Mouse (Mus musculus) MEL (cell line): ENCODE results near the gene Ccdc34.

ENCODE experiments used
- CTCF ChIP-seq, 3 experiments: IDR thresholded peaks in 2 of 3; conservative IDR thresholded peaks in 1 of 3; 2 replicates each; pipeline ENCODE4 v1.5.1; 2011 to 2012; ENCODE audit warnings: low read length in 3 of 3, low read depth in 2 of 3, mild to moderate bottlenecking in 2 of 3, improper control_type of control experiment in 1 of 3, inconsistent platforms in 1 of 3, mixed read lengths in 1 of 3, moderate library complexity in 1 of 3; ENCODE audit not compliant: control insufficient read depth in 1 of 3, insufficient read depth in 1 of 3, poor library complexity in 1 of 3, severe bottlenecking in 1 of 3
- E2F4 ChIP-seq: IDR thresholded peaks from 2 replicates; pipeline ENCODE4 v1.6.1; 2011; ENCODE audit warnings: low read depth, low read length, improper control_type of control experiment, borderline replicate concordance
- EP300 ChIP-seq, 2 experiments: IDR thresholded peaks; 2 replicates each; pipeline ENCODE4 v1.6.1; 2011; ENCODE audit warnings: improper control_type of control experiment in 2 of 2, low read length in 2 of 2, low read depth in 1 of 2, mild to moderate bottlenecking in 1 of 2
- ETS1 ChIP-seq: IDR thresholded peaks from 2 replicates; pipeline ENCODE4 v1.6.1; 2012; ENCODE audit warnings: low read depth, mild to moderate bottlenecking, inconsistent platforms, low read length, improper control_type of control experiment, moderate library complexity
- MAX ChIP-seq: IDR thresholded peaks from 2 replicates; pipeline ENCODE4 v1.6.1; 2011; ENCODE audit warnings: low read length, improper control_type of control experiment
- NRF1 ChIP-seq: IDR thresholded peaks from 2 replicates; pipeline ENCODE4 v1.6.1; 2014; ENCODE audit warnings: low read depth, mild to moderate bottlenecking, inconsistent platforms, low read length, improper control_type of control experiment, moderate library complexity; ENCODE audit not compliant: poor library complexity, insufficient read depth, severe bottlenecking
- SIN3A ChIP-seq: IDR thresholded peaks from 2 replicates; pipeline ENCODE4 v1.6.1; 2012; ENCODE audit warnings: low read length, improper control_type of control experiment, inconsistent platforms
- TAL1 ChIP-seq: IDR thresholded peaks from 2 replicates; pipeline ENCODE4 v1.6.1; 2012; ENCODE audit warnings: mild to moderate bottlenecking, inconsistent platforms, low read length, moderate library complexity, mixed read lengths

DNA sequence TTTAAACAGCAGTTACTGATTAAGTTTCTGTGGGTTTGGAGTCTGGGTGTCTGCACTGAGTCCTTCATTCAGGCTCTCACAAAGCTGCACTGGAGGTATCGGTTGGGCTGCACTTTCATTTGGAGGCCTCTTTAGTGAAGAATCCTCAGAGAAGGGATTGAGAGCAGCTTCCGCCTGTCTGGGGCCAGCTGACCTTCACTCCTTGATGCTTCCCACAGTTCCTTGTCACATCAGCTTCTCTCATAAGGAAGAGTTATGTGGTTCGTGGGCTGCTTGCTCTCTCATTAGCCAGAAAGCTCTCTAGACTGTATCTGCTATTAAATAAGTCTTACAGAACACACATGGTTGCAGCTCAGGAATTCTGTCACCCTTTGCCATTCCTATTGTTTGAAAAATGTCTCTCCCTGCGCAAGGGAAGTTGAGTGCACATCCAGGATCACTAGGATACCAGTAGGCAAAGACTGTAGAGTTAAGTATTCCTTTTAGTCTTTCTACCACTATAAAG, 173.6 kb downstream of the Ccdc34 start:
- TF ChIP-seq TAL1 (no peak), E2F4 (no peak), EP300 (IDR thresholded peaks at IDR 0.05; ENCODE audit: low read depth in 1 of 2, low read length in 2 of 2) (no peak), MAX (no peak), CTCF (IDR thresholded peaks at IDR 0.05 in 2 of 3, conservative IDR thresholded peaks at IDR 0.05 in 1 of 3; ENCODE audit: control insufficient read depth in 1 of 3, insufficient read depth in 1 of 3, low read depth in 2 of 3, low read length in 3 of 3, poor library complexity in 1 of 3, severe bottlenecking in 1 of 3) (no peak), NRF1 (no peak), SIN3A (no peak), ETS1 (no peak)
